Mouse (Mus musculus) liver, embryonic 14.5 days (tissue): ENCODE results near the gene Mgea5.

Experiments used
- CTCF ChIP-seq: IDR thresholded peaks from 2 replicates; pipeline ENCODE4 v1.5.1; 2016; ENCODE audit warnings: antibody characterized with exemption, low read depth, control low read depth
- EP300 ChIP-seq: IDR thresholded peaks from 2 replicates; pipeline ENCODE4 v1.6.1; 2016; ENCODE audit warnings: antibody characterized with exemption, low read depth

GRCm38 (mm10) chr19:45815170-45815569 lies 31.5 kb upstream of the Mgea5 start:
- TF ChIP-seq CTCF = no peak
- TF ChIP-seq EP300 = no peak
